Mouse (Mus musculus) lung, adult 2 months (tissue): ENCODE results near the gene Igtp.
A peak's percentile ranks its signal among the peaks of the same experiment; 100 is the strongest.

Experiments
- CTCF ChIP-seq: fragments of 200-500 bp; IDR thresholded peaks from 2 replicates; pipeline ENCODE4 v1.5.1; 2011; ENCODE audit warnings: mild to moderate bottlenecking, low read length, control low read depth; ENCODE audit not compliant: insufficient read depth
- POLR2A ChIP-seq: fragments of 200-500 bp; IDR thresholded peaks from 2 replicates; pipeline ENCODE4 v1.6.1; 2011; ENCODE audit warnings: low read depth, mild to moderate bottlenecking, control low read depth, low read length, borderline replicate concordance; ENCODE audit errors: extremely low read depth

DNA sequence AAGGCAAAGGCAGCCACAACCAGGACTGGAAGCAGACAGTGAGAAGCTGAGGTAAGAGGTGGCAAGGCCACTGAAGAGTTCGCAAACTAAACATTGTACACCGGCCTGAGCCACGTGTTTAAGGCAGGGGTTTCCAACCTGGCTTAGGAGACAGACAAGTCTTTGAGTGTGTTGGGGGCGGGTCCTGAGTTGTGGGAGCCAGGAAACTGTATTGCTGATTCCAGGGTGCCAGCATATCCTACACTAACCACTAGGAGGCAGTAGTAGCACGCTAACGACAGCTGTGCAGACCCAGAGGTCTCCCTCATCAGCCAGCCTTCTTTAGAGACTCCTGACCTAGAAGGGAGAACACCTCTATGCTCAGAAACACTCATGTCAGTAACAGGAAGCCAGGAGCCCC lies 35.8 kb downstream of the Igtp start:
- TF ChIP-seq POLR2A (no peak), CTCF (peak; percentile 84)
